Mouse (Mus musculus) 3134 (cell line): ENCODE results near the gene Troap.
A peak's percentile ranks its signal among the peaks of the same experiment; 100 is the strongest.

ENCODE experiments used
- DNase-seq: peaks from one replicate; pipeline ENCODE4 v3.0.0-alpha.2; 2011; ENCODE audit warnings: low spot score; ENCODE audit not compliant: insufficient read length; ENCODE audit errors: extremely low read depth

Gene Troap

GRCm38 (mm10) chr15:99074019-99074599, at the start of gene Troap:
TSS of gene Troap (plus strand) at chr15:99074575.
- DNase-seq = no peak

DNA sequence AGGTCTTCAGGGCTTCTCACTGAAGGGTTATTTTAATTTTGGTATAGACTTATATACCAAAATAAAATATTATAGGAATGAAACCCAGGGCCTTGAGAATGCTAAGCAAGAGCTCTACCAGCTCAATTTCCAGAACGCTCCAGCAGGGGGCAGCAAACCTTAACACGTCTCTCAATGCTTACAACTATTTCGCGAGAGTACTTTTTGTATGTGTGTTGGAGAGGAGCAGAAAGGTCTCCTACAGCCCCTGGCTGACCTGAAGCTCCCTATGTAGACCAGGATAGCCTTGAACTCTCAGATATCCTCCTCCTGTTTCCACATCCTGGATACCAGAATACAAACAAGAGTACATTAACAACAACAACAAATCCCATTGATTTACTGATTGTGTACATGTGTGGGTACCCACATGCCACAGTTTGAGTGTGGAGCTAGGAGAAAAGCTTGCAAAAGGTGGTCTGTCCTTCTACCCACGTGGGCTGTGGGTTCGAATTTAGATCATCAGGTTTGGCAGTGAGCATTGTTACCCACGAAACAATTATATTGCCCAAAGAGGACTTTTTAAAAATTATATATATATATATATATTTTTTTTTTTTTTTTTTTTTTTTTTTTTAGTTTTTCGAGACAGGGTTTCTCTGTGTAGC, 49.6 kb upstream of the Troap start:
- no peak for DNase-seq

- no peak for DNase-seq
Measured at GRCm38 (mm10) chr15:99025414-99025813, 49.0 kb upstream of the Troap start.

DNA sequence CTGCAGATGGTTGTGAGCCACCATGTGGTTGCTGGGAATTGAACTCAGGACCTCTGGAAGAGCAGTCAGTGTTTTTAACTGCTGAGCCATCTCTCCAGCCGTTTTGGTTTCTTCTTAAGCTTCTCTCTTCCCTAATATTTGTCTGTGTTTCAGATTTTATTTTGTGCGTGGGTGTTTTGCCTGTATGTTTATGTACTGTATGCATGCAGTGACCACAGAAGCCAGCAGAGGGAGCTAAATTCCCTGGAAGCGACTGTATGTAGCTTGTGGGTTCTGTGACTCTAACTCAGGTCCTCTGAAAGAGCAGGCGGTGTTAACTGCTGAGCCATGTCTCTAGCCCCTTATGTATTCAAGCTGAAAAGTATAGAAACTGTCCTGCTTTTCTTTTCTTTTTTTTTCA, 48.1 kb upstream of the Troap start:
- no peak for DNase-seq

DNA sequence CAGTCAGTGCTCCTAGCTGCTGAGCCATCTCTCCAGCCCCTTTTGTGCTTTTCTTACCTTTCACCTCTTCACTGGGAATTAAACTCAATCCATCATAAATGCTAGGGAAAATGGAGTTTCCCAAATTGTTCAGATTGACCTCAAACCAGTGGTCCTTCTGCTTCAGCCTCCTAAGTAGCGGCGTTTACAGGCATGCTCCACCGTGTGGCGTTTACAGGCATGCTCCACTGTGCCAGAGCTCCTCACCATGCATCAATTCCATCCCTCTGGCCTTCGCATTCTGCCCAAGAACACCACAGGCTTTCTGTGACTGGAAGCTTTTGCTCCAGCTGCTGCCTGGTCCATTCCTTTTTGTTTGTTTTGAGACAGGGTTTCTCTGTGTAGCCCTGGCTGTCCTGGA, 47.3 kb upstream of the Troap start:
- DNase-seq = no peak

- DNase-seq = peak; percentile 41
Measured at GRCm38 (mm10) chr15:99028874-99029458, 45.4 kb upstream of the Troap start.

DNA sequence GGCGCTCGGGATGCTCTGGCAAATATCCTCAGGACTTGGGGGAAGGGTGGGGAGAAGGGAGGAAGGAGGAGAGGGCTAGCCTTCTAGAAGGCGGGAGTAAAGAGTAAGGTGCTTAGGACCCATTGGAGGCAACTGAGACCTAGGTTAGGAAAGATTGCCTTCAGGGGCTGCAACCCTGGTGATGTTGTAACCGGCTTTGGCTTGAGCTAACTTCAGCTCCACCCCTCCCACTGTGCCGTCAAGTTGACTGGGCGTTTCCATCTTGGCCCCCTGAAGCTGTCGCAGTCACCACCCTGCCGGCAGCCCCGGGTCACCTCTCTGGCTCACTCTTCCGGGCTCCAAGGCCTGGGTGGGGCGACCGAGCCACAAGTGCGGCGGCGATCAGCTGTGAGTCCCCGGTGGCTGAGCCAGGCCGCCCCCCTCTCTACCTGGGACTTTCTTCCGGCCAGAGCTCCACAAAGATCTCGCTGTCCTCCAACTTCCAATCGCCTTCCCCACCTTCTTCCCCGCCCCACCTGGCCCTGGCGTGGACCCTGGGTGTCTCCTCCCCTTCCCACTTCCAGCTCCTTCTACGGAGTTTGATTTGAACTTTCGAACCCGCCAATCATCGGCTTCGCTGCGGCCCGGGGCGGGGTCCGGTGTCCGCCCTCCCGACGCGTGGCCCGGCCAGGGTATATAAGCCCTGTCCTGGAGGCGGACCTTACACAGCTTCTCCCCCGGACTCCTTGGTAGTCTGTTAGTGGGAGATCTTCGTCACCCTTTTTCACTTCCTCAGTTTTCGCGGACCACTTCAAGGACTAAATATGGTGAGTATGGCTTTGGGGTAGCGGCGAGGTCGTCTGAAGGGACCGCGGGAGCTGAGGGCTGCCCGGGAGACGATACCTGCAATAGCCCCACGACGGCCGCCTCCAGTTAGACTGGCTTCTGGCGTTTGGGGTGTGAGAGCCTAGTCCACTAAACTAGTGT, 44.5 kb upstream of the Troap start, which contains the start of gene Tuba1c:
Gene Tuba1c, plus strand, starts transcription at position 273 of the 966 bp plus-strand sequence.
- DNase-seq = peak; percentile 99

DNA sequence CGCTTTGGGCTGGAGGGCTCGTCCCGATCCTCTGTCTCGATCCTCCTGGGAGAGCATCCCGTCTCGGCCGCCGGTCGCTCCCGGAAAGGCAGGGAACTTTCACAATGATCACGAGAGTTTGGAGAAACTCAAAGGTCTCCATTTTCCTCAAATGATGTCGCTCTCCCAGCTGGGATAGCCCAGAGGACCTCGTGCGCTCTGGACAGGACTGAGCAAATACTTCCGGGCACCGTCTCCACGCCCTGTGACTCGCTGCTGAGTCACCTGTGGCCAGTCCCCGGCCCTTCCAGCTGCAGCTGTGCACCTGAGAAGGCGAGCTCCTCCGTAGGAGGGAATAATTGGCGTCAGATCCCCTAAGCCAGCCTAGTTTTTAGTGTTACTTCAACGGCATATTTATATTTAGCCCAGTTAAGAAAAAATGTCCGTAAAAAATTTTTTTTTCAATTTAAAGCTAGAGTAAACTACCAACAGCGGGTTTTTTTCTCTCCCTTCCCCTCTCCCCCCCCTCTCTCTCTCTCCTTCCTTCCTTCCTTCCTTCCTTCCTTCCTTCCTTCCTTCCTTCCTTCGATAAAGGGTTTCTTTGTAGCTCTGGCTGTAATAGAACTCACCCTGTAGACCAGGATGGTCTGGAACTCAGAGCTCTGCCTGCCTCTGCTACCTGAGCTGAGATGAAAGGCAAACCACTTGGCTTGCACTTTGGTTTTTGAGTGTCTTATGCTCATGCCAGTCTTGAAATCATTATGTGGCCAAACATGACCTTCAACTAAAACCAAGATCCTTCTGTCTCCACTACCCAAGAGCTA, 43.6 kb upstream of the Troap start:
- peak; percentile 85 for DNase-seq

GRCm38 (mm10) chr15:99031388-99031675, 43.0 kb upstream of the Troap start:
- no peak for DNase-seq

- DNase-seq = no peak
Measured at GRCm38 (mm10) chr15:99032041-99032725, 42.2 kb upstream of the Troap start.

DNA sequence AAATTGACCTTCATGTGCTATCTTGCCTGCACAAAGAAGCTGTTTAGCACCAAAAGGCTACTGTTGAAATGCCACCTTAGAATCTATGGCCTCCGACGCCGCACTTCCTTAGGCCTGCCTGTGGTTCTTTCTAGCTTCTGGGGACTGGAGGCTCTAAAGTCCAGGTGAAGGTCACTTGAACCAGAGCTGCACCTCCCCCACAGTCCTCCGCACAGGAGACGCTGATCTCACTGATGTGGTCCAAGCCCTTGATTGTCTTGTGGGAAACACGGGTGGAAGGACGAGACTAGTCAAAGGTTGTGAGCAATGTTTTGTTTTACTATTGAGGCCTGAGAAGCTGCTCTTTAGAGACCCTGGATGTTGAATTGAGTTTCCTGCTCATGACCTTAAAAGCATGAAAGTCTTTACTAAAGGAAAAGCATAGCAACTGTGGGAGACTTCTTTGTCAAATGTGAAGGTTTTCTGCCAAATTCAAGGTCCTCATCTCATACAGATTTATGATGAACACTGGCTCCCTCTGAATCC, 41.6 kb upstream of the Troap start:
- peak; percentile 31 for DNase-seq

- DNase-seq = peak; percentile 76
Measured at GRCm38 (mm10) chr15:99033498-99034270, 40.7 kb upstream of the Troap start.

- no peak for DNase-seq
Measured at GRCm38 (mm10) chr15:99035431-99035830, 38.9 kb upstream of the Troap start.

DNA sequence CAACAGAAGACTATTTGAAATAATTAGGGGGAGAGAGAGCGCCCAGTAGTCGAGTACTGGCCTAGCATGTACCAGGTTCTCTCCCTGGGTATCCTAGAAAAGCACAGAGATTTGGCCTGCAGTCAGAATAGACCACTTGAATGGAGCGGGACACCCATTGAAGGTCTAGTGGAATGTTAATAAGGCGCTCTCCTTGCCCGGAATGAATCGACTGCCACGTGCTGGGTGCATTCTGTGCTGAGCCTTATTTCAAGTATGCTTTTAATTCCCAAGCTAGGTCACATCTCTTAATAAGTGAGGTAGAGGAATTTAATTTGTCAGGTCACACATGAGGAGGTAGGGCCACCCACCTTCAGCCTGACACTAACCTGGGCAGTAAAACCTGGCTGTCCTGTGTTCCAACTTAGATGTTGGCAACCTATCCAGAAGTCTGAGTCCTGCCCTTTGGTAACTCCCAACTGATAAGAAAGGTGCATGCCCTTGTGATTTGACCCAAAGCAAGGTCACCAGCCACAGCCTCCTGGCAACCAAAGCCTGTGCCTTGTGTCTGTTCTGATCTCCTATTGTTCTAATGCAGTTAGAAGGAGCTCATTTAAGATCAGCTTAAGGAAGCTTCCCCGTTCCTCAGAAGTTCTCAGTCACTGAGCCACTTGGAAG, 38.0 kb upstream of the Troap start:
- DNase-seq = no peak

- DNase-seq = no peak
Measured at GRCm38 (mm10) chr15:99038025-99038424, 36.4 kb upstream of the Troap start.

DNA sequence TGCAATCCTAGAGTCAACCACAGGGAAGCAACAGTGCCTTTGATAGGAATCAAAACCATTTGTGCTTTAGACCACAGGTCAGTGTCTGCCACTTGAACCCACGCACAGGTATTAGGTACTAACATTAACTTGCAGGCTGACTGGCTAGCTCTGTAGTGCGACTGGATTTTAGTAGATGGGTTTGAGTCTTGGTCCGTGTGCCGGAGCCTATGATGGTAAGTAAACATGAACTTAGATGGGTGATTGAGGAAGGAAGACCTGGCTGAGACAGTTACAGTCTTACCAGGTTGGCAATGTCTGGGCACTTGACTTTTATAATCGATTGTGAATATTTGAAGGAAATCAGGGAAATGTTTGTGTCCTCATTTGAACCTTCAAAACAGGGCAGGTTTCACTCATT, 35.6 kb upstream of the Troap start:
- DNase-seq = no peak

DNA sequence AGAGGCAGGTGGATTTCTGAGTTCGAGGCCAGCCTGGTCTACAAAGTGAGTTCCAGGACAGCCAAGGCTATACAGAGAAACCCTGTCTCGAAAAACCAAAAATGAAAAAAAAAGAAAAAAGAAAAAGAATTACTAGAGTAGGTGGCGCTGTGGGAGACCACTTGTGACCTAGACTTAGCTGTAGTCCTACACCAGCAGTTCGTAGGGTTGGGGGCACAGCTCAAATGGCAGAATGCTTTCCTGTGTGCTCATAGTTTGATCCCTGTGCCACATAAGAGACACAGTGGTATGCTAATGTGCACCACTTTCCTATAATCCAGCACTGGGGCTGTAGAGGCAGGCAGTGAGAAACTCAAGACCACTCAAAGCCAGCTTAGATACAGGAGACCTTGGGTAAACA, 35.1 kb upstream of the Troap start:
- DNase-seq = no peak
